ENCODE assay signal across 19 mouse cellular contexts in genomic region chr5:122133050-122133389, GRCm38 (mm10). TPM values are rescaled to one million over a fixed set of nuclear protein-coding genes. Genes with fewer than 3 reads are reported as not detected.
"Had no signal": no experiment of that assay in that cellular context is flagged by ENCODE, and none has a peak within 500 bp of the region (broad histone marks: within the 10 kb centered on the region; RNA-seq: fewer than 3 reads in every experiment).

No protein-coding gene starts in this region.

- H3K36me3 ChIP-seq: limb, embryonic 13.5 days; midbrain, embryonic 10.5 days; midbrain, embryonic 15.5 days; neural tube, embryonic 13.5 days; stomach, embryonic 15.5 days had no signal

- H3K9me3 ChIP-seq: limb, embryonic 13.5 days; midbrain, embryonic 10.5 days; midbrain, embryonic 15.5 days; neural tube, embryonic 13.5 days; stomach, embryonic 15.5 days had no signal

- H3K27me3 ChIP-seq: stomach, embryonic 15.5 days had no signal

- H3K27ac ChIP-seq: limb, embryonic 13.5 days; midbrain, embryonic 10.5 days; midbrain, embryonic 15.5 days; neural tube, embryonic 13.5 days; stomach, embryonic 15.5 days had no signal

- DNase-seq: kidney, adult 8-10 months; kidney, postnatal 25 days; left cerebral cortex, postnatal 4 days; lung, adult 18-20 months; lung, postnatal 4 days; retina, postnatal 1 day; right cerebral cortex, postnatal 4 days; thymus, adult 2 months; thymus, postnatal 25 days had no signal

- ATAC-seq: inflammation-experienced regulatory T-cells, adult 6 months; intestine, postnatal 0 days; midbrain, embryonic 15.5 days had no signal

- H3K9ac ChIP-seq: limb, embryonic 13.5 days; midbrain, embryonic 15.5 days; neural tube, embryonic 13.5 days; stomach, embryonic 15.5 days had no signal

- H3K4me3 ChIP-seq: limb, embryonic 13.5 days; midbrain, embryonic 15.5 days; neural tube, embryonic 13.5 days had no signal

RNA-seq across cellular contexts. Expression of gene Ccdc63, which starts 7.6 kb away (rescaled TPM):
- polyA plus RNA-seq: intestine, postnatal 0 days; kidney, embryonic 16.5 days; limb, embryonic 13.5 days; midbrain, embryonic 10.5 days; midbrain, embryonic 15.5 days; stomach, embryonic 15.5 days had no signal

RNA-seq across cellular contexts. Expression of gene Myl2, which starts 32.3 kb away (rescaled TPM):
- total RNA-seq: layer of hippocampus, postnatal 10 days; left cerebral cortex, postnatal 4 days had no signal
- polyA plus RNA-seq: intestine, postnatal 0 days; urinary bladder, adult 2 months had no signal
